Mouse (Mus musculus): ENCODE measurements at regions not wholly inside any gene's neighbourhood (a gene's known extent, or its start where the extent isn't known, plus 50 kb on each side); places are given as distances from the start of the nearest gene placed in this dataset.

DNA sequence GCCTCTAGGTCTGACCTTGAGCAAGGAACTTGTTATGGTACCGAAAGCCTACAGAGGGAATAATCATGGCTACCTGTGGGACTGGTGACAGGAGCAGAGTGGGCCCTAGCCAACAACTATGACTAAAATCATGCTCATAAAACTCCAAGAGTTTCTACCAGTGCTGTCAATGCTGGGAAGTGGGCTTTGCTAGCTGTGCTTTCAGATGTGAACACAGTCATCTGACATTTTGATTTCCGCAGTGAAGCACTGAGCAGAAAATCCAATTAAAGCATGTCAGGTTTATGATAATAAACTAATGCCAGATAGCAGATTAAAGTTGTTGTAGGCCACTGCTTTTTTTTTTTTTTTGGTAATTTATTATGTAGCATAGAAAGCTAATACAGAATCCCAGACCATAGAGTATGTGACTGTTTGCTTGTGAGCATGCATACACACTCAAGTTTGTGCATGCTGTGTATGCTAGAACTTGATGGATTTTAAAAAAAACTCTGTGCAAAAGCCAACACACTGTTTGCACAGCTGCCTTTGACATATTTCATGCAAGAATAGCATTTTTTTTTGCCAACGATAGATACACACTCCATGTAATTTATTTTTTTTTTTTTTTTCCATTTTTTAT is 138.0 kb upstream of the Usp25 start:
- no peak for ATAC-seq (ENCODE audit: insufficient read depth)
- no peaks in the 10 kb centered on the region for H3K9me3 ChIP-seq (ENCODE audit: low read depth, low read length)
- H3K4me1 ChIP-seq (ENCODE audit: insufficient read depth) = no peaks in the 10 kb centered on the region
- H3K4me3 ChIP-seq (ENCODE audit: low read depth, low read length) = no peak overlapping the region
- H3K4me2 ChIP-seq = no peak overlapping the region
- no peak for TF ChIP-seq CTCF (IDR thresholded peaks at IDR 0.05; ENCODE audit: low read depth)
- H3K27me3 ChIP-seq (ENCODE audit: insufficient read depth, low read length) = no peaks in the 10 kb centered on the region
- H3K27ac ChIP-seq (ENCODE audit: low read depth) = no peak overlapping the region
- H3K9ac ChIP-seq = no peak overlapping the region
- DNase-seq = no peak
- H3K36me3 ChIP-seq (ENCODE audit: insufficient read depth) = no peaks in the 10 kb centered on the region
- WGBS = 83% methylated on average over 3 of the region's 3 CpGs

DNA sequence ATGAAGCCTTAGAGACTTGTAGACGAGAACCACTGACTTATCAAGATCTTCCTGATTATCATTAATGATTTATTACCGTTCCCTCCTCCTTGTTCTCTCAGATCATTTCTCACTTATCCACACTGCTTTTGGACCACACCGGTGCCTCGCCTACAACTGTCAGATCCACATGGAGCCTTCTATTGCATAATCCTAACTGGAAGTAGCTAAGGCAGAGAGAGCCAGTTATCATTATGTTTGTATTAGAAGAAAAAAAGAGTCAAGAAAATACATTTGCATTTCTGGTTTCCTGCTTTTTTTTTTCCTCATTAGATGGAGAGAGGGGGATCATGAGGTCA is 147.1 kb upstream of the Usp25 start:
- Histone ChIP-seq H3K27me3 (ENCODE audit: insufficient read depth, low read length) (no peaks in the 10 kb centered on the region), H3K4me1 (ENCODE audit: insufficient read depth) (no peaks in the 10 kb centered on the region), H3K9ac (no peak overlapping the region), H3K4me2 (no peak overlapping the region), H3K27ac (ENCODE audit: low read depth) (no peak overlapping the region), H3K9me3 (ENCODE audit: low read depth, low read length) (no peaks in the 10 kb centered on the region), H3K4me3 (ENCODE audit: low read depth, low read length) (no peak overlapping the region), H3K36me3 (ENCODE audit: insufficient read depth) (no peaks in the 10 kb centered on the region)
- ATAC-seq (ENCODE audit: insufficient read depth) (peak; percentile 87), DNase-seq (no peak)
- 20% methylated on average over 4 of the region's 4 CpGs for WGBS
- no peak for TF ChIP-seq CTCF (IDR thresholded peaks at IDR 0.05; ENCODE audit: low read depth)

DNA sequence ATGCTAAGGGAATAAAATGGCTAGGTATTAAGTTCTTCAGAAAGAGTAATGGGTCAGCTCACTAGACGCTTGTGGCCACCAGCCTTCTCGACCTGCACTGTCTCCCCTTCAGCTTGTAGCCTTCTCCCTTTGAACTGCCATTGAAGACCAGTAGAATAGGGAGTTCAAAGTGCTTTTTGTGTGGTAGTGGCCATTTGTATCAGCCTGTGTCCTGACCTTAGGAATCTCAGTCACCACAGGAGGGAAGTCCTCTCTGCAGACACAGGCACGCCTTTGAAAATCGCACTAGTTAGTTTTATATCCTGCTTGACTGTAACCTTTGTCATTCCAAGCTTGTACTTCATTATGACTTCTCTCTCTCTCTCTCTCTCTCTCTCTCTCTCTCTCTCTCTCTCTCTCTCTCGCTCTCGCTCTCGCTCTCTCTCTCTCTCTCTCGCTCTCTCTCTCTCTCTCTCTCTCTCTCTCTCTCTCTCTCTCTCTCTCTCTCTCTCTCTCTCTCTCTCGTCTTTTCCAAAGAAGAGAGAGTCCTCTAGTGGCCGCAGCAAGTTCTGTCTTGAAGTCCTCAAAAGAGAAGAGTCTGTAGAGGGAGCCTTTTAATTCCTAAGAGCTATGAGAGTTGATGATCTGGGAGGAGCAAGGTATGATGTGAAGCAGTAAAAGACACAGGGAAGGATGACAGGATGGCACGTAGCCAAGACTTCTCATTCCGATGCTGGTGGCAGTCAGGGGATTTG is 147.6 kb upstream of the Usp25 start:
- no peaks in the 10 kb centered on the region for H3K27me3 ChIP-seq (ENCODE audit: insufficient read depth, low read length)
- H3K9me3 ChIP-seq (ENCODE audit: low read depth, low read length) = no peaks in the 10 kb centered on the region
- H3K4me1 ChIP-seq (ENCODE audit: insufficient read depth) = no peaks in the 10 kb centered on the region
- H3K4me2 ChIP-seq = peak overlapping the region; percentile 53
- 15% methylated on average over 7 of the region's 12 CpGs for WGBS
- TF ChIP-seq CTCF (IDR thresholded peaks at IDR 0.05; ENCODE audit: low read depth) = peak; percentile 72
- no peak overlapping the region for H3K27ac ChIP-seq (ENCODE audit: low read depth)
- H3K36me3 ChIP-seq (ENCODE audit: insufficient read depth) = no peaks in the 10 kb centered on the region
- peak; percentile 91 for ATAC-seq (ENCODE audit: insufficient read depth)
- H3K4me3 ChIP-seq (ENCODE audit: low read depth, low read length) = 0 out of 2 replicates have a peak overlapping the region, but pooled peaks have one; percentile 4
- peak; percentile 85 for DNase-seq
- no peak overlapping the region for H3K9ac ChIP-seq

DNA sequence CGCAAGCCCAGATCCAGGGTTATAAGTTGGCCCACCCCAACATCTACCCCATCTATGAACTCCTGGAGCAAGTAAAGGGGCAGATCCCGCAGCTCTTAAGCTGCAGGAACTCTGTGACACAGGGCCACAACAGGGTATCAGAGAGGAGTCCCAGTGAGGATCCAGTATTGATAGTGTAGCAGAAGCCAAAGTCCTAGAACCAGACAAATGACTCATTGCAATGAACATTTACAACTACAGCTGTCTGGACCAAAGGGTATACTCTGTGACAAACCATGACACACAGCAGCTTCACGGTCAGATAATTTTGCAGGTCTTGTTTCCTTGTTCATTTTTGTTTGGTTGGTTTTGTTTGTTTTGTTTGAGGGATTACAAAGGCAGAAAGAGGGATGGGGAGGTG is 149.1 kb upstream of the Usp25 start:
- no peak for ATAC-seq (ENCODE audit: insufficient read depth)
- no peak overlapping the region for H3K4me3 ChIP-seq (ENCODE audit: low read depth, low read length)
- 89% methylated on average over 3 of the region's 3 CpGs for WGBS

DNA sequence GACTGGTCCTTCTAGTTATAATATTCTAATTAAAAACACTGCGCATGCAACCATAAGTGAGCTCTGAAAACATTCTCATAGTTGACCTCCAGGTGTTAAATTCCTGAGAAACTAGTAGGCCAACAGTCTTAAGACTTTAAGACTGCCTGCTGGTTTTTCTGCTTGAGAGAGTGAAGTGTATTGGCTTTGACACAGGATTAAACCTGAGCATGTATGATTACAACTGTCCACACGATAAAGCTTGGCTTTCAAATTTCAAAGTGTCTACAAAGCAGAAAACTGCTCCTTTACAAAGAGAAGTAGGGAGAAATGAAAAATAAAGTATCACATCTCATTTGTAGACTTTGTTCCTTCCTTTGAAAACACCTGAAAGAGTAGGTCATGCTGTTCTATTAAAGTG is 157.7 kb upstream of the Usp25 start:
- ATAC-seq (ENCODE audit: insufficient read depth) = no peak
- no peak overlapping the region for H3K27ac ChIP-seq (ENCODE audit: low read depth)
- no peak for DNase-seq
- H3K4me3 ChIP-seq (ENCODE audit: low read depth, low read length) = no peak overlapping the region
- H3K27me3 ChIP-seq (ENCODE audit: insufficient read depth, low read length) = no peaks in the 10 kb centered on the region
- no peaks in the 10 kb centered on the region for H3K9me3 ChIP-seq (ENCODE audit: low read depth, low read length)
- WGBS = 85% methylated on average over 2 of the region's 2 CpGs
- TF ChIP-seq CTCF (IDR thresholded peaks at IDR 0.05; ENCODE audit: low read depth) = no peak
- H3K36me3 ChIP-seq (ENCODE audit: insufficient read depth) = no peaks in the 10 kb centered on the region
- H3K4me1 ChIP-seq (ENCODE audit: insufficient read depth) = no peaks in the 10 kb centered on the region
- no peak overlapping the region for H3K4me2 ChIP-seq
- H3K9ac ChIP-seq = no peak overlapping the region

More for the DNA sequence above, 149.1 kb upstream of the Usp25 start:
- Histone ChIP-seq H3K27me3 (ENCODE audit: insufficient read depth, low read length) (no peaks in the 10 kb centered on the region), H3K36me3 (ENCODE audit: insufficient read depth) (no peaks in the 10 kb centered on the region), H3K9ac (no peak overlapping the region), H3K9me3 (ENCODE audit: low read depth, low read length) (no peaks in the 10 kb centered on the region), H3K4me2 (no peak overlapping the region), H3K27ac (ENCODE audit: low read depth) (no peak overlapping the region), H3K4me1 (ENCODE audit: insufficient read depth) (no peaks in the 10 kb centered on the region)
- DNase-seq = no peak
- TF ChIP-seq CTCF (IDR thresholded peaks at IDR 0.05; ENCODE audit: low read depth) = no peak

DNA sequence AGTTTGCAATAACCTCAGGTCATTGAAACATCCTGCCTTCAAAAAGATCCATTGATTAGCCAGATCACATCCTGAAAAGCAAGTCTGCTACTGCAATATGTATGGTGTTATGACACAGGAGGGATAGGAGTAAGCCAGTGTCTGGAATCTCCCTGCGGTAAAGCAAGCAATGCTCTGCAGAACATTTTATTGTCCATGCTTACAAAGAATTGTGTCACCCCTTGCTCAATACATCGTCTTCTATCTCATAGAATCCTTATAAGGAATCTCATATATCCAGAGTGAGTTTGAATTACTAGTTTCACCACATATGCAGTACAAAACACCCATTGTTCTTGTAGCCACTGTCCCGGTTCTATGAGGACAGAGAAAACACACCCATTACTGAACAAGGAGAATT is 162.1 kb upstream of the Usp25 start:
- no peak for TF ChIP-seq CTCF (IDR thresholded peaks at IDR 0.05; ENCODE audit: low read depth)
- no peaks in the 10 kb centered on the region for H3K4me1 ChIP-seq (ENCODE audit: insufficient read depth)
- 70% methylated on average over 3 of the region's 3 CpGs for WGBS
- no peak overlapping the region for H3K9ac ChIP-seq
- no peak overlapping the region for H3K27ac ChIP-seq (ENCODE audit: low read depth)
- ATAC-seq (ENCODE audit: insufficient read depth) (no peak), DNase-seq (no peak)
- H3K4me2 ChIP-seq = no peak overlapping the region
- no peak overlapping the region for H3K4me3 ChIP-seq (ENCODE audit: low read depth, low read length)
- H3K36me3 ChIP-seq (ENCODE audit: insufficient read depth) = no peaks in the 10 kb centered on the region
- no peaks in the 10 kb centered on the region for H3K27me3 ChIP-seq (ENCODE audit: insufficient read depth, low read length)
- H3K9me3 ChIP-seq (ENCODE audit: low read depth, low read length) = no peaks in the 10 kb centered on the region

DNA sequence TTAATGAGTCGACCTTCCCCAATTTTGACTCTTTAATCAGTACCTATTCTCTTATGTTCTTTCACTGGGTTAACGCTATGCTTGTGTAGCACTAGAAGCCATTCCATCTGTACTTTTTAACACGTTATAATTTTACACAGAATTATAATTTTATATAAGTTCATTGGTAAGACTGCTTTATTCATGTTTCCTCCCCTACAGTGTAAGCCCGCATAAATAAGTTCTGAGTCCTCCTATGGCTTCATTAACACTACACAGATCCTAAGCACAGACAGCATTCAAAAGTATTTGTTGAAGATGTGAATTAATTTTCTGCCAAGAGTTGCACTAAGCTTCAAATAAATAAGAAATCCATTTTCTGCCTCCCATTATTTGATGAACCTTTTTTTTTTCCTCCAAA is 176.1 kb upstream of the Usp25 start:
- H3K27me3 ChIP-seq (ENCODE audit: insufficient read depth, low read length) = no peaks in the 10 kb centered on the region
- no peak overlapping the region for H3K27ac ChIP-seq (ENCODE audit: low read depth)
- no peak overlapping the region for H3K4me3 ChIP-seq (ENCODE audit: low read depth, low read length)
- DNase-seq (no peak), ATAC-seq (ENCODE audit: insufficient read depth) (no peak)
- H3K36me3 ChIP-seq (ENCODE audit: insufficient read depth) = no peaks in the 10 kb centered on the region
- H3K9me3 ChIP-seq (ENCODE audit: low read depth, low read length) = no peaks in the 10 kb centered on the region
- no peak overlapping the region for H3K9ac ChIP-seq
- WGBS = 88% methylated on average over 4 of the region's 4 CpGs
- no peak overlapping the region for H3K4me2 ChIP-seq
- H3K4me1 ChIP-seq (ENCODE audit: insufficient read depth) = no peaks in the 10 kb centered on the region
- TF ChIP-seq CTCF (IDR thresholded peaks at IDR 0.05; ENCODE audit: low read depth) = no peak

Measured in lung, embryonic 14.5 days (tissue).